Comparison of ENCODE assay signal across 8 mouse cellular contexts in the genomic region with DNA sequence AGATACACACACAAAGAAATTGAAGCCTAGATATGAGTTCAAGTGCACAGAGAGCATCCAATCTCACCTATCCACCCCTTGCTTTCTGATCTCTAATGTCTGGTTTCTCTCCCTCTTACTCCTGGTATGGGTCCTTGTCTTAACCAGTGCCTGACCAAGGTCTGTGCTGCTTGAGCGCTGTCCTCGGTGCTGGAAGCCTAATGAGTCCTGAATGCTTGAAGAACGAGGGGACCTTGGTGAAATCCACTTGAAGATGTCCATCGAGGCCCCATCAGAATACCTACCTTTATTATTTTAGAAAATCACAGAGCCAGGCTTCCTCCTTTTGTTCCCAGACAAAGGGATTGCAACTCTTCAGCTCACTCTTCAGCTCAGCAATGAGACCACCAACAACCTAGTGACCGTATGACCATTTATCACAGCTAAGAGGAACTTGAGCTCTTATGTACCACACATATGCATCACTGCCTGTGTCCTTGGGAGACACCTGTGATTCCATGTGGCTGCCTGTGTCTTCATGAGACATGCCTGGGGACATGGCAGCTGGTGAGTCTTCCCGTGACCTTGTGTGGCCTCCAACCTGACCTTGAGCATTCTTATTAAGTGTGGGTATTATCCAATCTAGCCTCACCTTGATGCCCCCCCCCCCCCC. TPM values are rescaled to one million over a fixed set of nuclear protein-coding genes. Genes with fewer than 3 reads are reported as not detected.
DNase-seq lines count a peak whose midpoint lies in the region; ATAC-seq and TF ChIP-seq lines count a peak whose summit lies in the region.

No protein-coding gene starts in this region.

- H3K27ac ChIP-seq in kidney, embryonic 16.5 days (ENCODE audit: low read length), result no peak overlapping the region
- H3K27ac ChIP-seq in forebrain, embryonic 15.5 days (replicated peaks), result peak overlapping the region; percentile 86
- no peak overlapping the region for H3K27ac ChIP-seq in liver, postnatal 0 days (ENCODE audit: low read depth)

- peaks cover 4% of the 10 kb centered on the region; the same call in 1 of the 2 replicates for H3K27me3 ChIP-seq in kidney, embryonic 16.5 days (ENCODE audit: insufficient read depth, low read length)
- H3K27me3 ChIP-seq in forebrain, embryonic 15.5 days, result no peaks in the 10 kb centered on the region
- peaks cover 34% of the 10 kb centered on the region for H3K27me3 ChIP-seq in liver, postnatal 0 days (ENCODE audit: insufficient read depth, low read length)

- TF ChIP-seq CTCF in liver, postnatal 0 days (IDR thresholded peaks at IDR 0.05; ENCODE audit: low read depth), result no peak

- H3K4me3 ChIP-seq in kidney, embryonic 16.5 days (ENCODE audit: low read length), result no peak overlapping the region
- H3K4me3 ChIP-seq in forebrain, embryonic 15.5 days, result peak overlapping the region; percentile 91
- 0 out of 2 replicates have a peak overlapping the region, but pooled peaks have one; percentile 47 for H3K4me3 ChIP-seq in liver, postnatal 0 days (ENCODE audit: low read depth, low read length)

- H3K9ac ChIP-seq in kidney, embryonic 16.5 days (replicated peaks; ENCODE audit: low read length), result no peak overlapping the region
- peak overlapping the region; percentile 77; the same call in 1 of the 2 replicates for H3K9ac ChIP-seq in forebrain, embryonic 15.5 days (replicated peaks)
- no peak overlapping the region for H3K9ac ChIP-seq in liver, postnatal 0 days (replicated peaks)

- intact Hi-C loops in left cerebral cortex, postnatal 4 days (cut with DNase I), result no loop called here

- TF ChIP-seq EP300 in liver, postnatal 0 days (IDR thresholded peaks at IDR 0.05; ENCODE audit: low read depth), result no peak

- WGBS in kidney, embryonic 16.5 days, result 19% methylated on average over 6 of the region's 6 CpGs
- WGBS in forebrain, embryonic 15.5 days, result 24% methylated on average over 6 of the region's 6 CpGs
- 15% methylated on average over 6 of the region's 6 CpGs for WGBS in liver, postnatal 0 days (ENCODE audit: insufficient replicate concordance)

- no peak for ATAC-seq in kidney, embryonic 16.5 days (ENCODE audit: low FRiP score, low TSS enrichment)
- ATAC-seq in forebrain, embryonic 15.5 days (replicated peaks), result peak; percentile 21; the same call in 1 of the 2 replicates
- no peak for ATAC-seq in liver, postnatal 0 days
- no peak for ATAC-seq in frontal cortex, adult (ENCODE audit: low TSS enrichment)

- DNase-seq in kidney, adult 18-20 months, result no peak
- DNase-seq in adrenal gland, postnatal 25 days, result peak; percentile 29
- DNase-seq in liver, postnatal 0 days, result peak; percentile 41
- DNase-seq in yolk sac, embryonic 10.5 days (ENCODE audit: low spot score), result peak; percentile 59
- DNase-seq in left cerebral cortex, postnatal 4 days, result no peak

- H3K4me1 ChIP-seq in kidney, embryonic 16.5 days (ENCODE audit: insufficient read depth, low read length), result peaks cover 8% of the 10 kb centered on the region
- H3K4me1 ChIP-seq in forebrain, embryonic 15.5 days, result peaks cover 41% of the 10 kb centered on the region
- peaks cover 7% of the 10 kb centered on the region; the same call in 1 of the 2 replicates for H3K4me1 ChIP-seq in liver, postnatal 0 days (ENCODE audit: insufficient read depth)

- no peaks in the 10 kb centered on the region for H3K36me3 ChIP-seq in kidney, embryonic 16.5 days (ENCODE audit: insufficient read depth, low read length)
- H3K36me3 ChIP-seq in forebrain, embryonic 15.5 days, result no peaks in the 10 kb centered on the region
- H3K36me3 ChIP-seq in liver, postnatal 0 days (replicated peaks; ENCODE audit: insufficient read depth, low read length), result no peaks in the 10 kb centered on the region

- peak overlapping the region; percentile 92 for H3K4me2 ChIP-seq in kidney, embryonic 16.5 days (replicated peaks; ENCODE audit: low read depth, low read length)
- peak overlapping the region; percentile 69 for H3K4me2 ChIP-seq in forebrain, embryonic 15.5 days (replicated peaks)
- no peak overlapping the region for H3K4me2 ChIP-seq in liver, postnatal 0 days (ENCODE audit: low read depth, low read length)

- 0 out of 2 replicates have a peak, but pooled peaks cover 3% of the 10 kb centered on the region for H3K9me3 ChIP-seq in kidney, embryonic 16.5 days (ENCODE audit: low read length)
- H3K9me3 ChIP-seq in forebrain, embryonic 15.5 days, result no peaks in the 10 kb centered on the region
- peaks cover 3% of the 10 kb centered on the region for H3K9me3 ChIP-seq in liver, postnatal 0 days (ENCODE audit: low read length)

RNA-seq across cellular contexts. Expression of gene Acsl6, which starts 0.4 kb away (rescaled TPM):
- 0.54 and 0.96 TPM in 2 replicates for polyA plus RNA-seq in kidney, embryonic 16.5 days (2015; fragmentation: Nextera tagmentation; extraction: Ambion mirVana)
- total RNA-seq in adrenal gland, postnatal 25 days (2021), result 3.0 and 3.9 TPM in 2 replicates
- polyA plus RNA-seq in forebrain, embryonic 15.5 days (2015; fragmentation: Nextera tagmentation; extraction: Ambion mirVana), result 37.2 and 37.5 TPM in 2 replicates
- polyA plus RNA-seq in liver, postnatal 0 days (2015; fragmentation: Nextera tagmentation; extraction: Ambion mirVana), result 0.49 and 0.67 TPM in 2 replicates
- 10 to 100 TPM; 89.8 to 95.8 TPM for total RNA-seq in left cerebral cortex, postnatal 4 days (2021)

RNA-seq across cellular contexts. Expression of gene Il3, which starts 36.1 kb away (rescaled TPM):
- polyA plus RNA-seq in kidney, embryonic 16.5 days (2015; fragmentation: Nextera tagmentation; extraction: Ambion mirVana), result not detected in 2 replicates
- total RNA-seq in adrenal gland, postnatal 25 days (2021), result not detected in 2 replicates
- polyA plus RNA-seq in forebrain, embryonic 15.5 days (2015; fragmentation: Nextera tagmentation; extraction: Ambion mirVana), result not detected in 2 replicates
- not detected in 2 replicates for polyA plus RNA-seq in liver, postnatal 0 days (2015; fragmentation: Nextera tagmentation; extraction: Ambion mirVana)
- not detected for total RNA-seq in left cerebral cortex, postnatal 4 days (2021)

RNA-seq across cellular contexts. Expression of gene Csf2, which starts 53.7 kb away (rescaled TPM):
- not detected in 2 replicates for polyA plus RNA-seq in kidney, embryonic 16.5 days (2015; fragmentation: Nextera tagmentation; extraction: Ambion mirVana)
- total RNA-seq in adrenal gland, postnatal 25 days (2021), result not detected in 2 replicates
- not detected in 2 replicates for polyA plus RNA-seq in forebrain, embryonic 15.5 days (2015; fragmentation: Nextera tagmentation; extraction: Ambion mirVana)
- not detected in 2 replicates for polyA plus RNA-seq in liver, postnatal 0 days (2015; fragmentation: Nextera tagmentation; extraction: Ambion mirVana)
- not detected for total RNA-seq in left cerebral cortex, postnatal 4 days (2021)

Comparison
In these comparisons a context has a peak if more than half of its experiments do, and no peak if none do; other contexts are left out.
1. DNase-seq: peak in adrenal gland, postnatal 25 days (single experiment), liver, postnatal 0 days (single experiment) and yolk sac, embryonic 10.5 days (single experiment); none in kidney, adult 18-20 months (single experiment) and left cerebral cortex, postnatal 4 days (single experiment).
2. RNA of gene Acsl6, which starts 0.4 kb away (polyA plus RNA-seq): 37.2 to 37.5 TPM in forebrain, embryonic 15.5 days; 0.54 to 0.96 TPM in kidney, embryonic 16.5 days and 0.49 to 0.67 TPM in liver, postnatal 0 days; every median in the first group is over 10 times any median in the second.